ENCODE assay signal across 11 mouse cellular contexts in the genomic region with DNA sequence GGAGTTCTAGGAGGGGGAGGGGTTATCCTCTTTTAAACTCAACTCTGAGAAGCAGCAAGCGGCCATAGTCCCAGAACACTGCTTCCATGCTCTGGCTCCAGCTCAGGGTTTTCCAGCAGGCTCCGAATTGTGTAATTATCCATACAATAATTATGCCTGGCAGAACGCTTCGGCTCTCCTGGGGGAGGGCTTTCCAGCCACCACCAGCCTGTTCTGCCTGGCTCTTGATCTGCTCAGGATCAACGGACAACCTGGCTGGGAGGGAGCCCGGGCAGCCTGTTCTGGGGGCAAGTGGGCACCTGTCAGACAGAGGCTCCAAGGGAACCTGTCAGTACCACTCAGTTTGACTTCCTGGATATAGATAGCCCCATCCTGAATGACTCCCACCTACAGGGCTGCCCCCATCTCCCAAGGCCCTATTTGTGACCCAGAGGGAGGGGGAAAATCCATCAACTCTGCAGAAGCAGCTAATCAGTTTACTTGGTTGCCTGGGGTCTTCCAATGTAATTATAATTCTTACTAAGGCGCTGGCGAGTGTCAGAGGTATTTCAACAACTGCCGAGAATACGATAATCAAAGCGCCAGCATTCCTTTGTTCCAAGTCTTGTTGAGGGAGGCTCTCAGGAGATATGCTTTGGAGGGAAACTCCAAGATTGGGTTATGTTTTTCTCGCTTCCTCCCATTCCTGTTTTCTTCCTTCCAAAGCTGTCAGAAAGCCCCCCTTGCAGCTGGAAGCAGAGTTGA.
A peak's percentile ranks its signal among the peaks of the same experiment; 100 is the strongest.
DNase-seq lines count a peak whose midpoint lies in the region; ATAC-seq and TF ChIP-seq lines count a peak whose summit lies in the region.
"Had no signal": no experiment of that assay in that cellular context is flagged by ENCODE, and none has a peak within 500 bp of the region (broad histone marks: within the 10 kb centered on the region; RNA-seq: fewer than 3 reads in every experiment).

No protein-coding gene starts in this region.

- 74% methylated on average over 12 of the region's 12 CpGs for whole genome bisulfite sequencing in hindbrain, embryonic 10.5 days
- 63% methylated on average over 12 of the region's 12 CpGs for WGBS in hindbrain, embryonic 11.5 days
- 29% methylated on average over 12 of the region's 12 CpGs for WGBS in forebrain, embryonic 15.5 days
- 34% methylated on average over 12 of the region's 12 CpGs for WGBS in midbrain, embryonic 15.5 days
- WGBS in liver, postnatal 0 days (ENCODE audit: insufficient replicate concordance), result 71% methylated on average over 12 of the region's 12 CpGs

- ATAC-seq in hindbrain, embryonic 11.5 days (ENCODE audit: low FRiP score), result no peak
- peak; percentile 78 for ATAC-seq in forebrain, embryonic 15.5 days (replicated peaks)
- ATAC-seq in midbrain, embryonic 15.5 days (replicated peaks), result peak; percentile 76
- no peak for ATAC-seq in megakaryocyte, adult 5-6 weeks (ENCODE audit: poor library complexity, severe bottlenecking)
- no peak for ATAC-seq in liver, postnatal 0 days

- no peaks in the 10 kb centered on the region for H3K36me3 ChIP-seq in hindbrain, embryonic 10.5 days
- H3K36me3 ChIP-seq in hindbrain, embryonic 11.5 days (ENCODE audit: control insufficient read depth, insufficient read depth, low read length), result no peaks in the 10 kb centered on the region
- H3K36me3 ChIP-seq in forebrain, embryonic 15.5 days, result no peaks in the 10 kb centered on the region
- no peaks in the 10 kb centered on the region for H3K36me3 ChIP-seq in midbrain, embryonic 15.5 days (replicated peaks)
- no peaks in the 10 kb centered on the region for H3K36me3 ChIP-seq in liver, postnatal 0 days (replicated peaks; ENCODE audit: insufficient read depth, low read length)
- H3K36me3 ChIP-seq: limb, embryonic 15.5 days; neural tube, embryonic 12.5 days had no signal

- H3K4me2 ChIP-seq in hindbrain, embryonic 11.5 days (replicated peaks; ENCODE audit: low read depth, low read length), result no peak overlapping the region
- H3K4me2 ChIP-seq in forebrain, embryonic 15.5 days (replicated peaks), result 0 out of 2 replicates have a peak overlapping the region, but pooled peaks have one; percentile 5
- peak overlapping the region; percentile 14 for H3K4me2 ChIP-seq in midbrain, embryonic 15.5 days
- no peak overlapping the region for H3K4me2 ChIP-seq in liver, postnatal 0 days (ENCODE audit: low read depth, low read length)
- H3K4me2 ChIP-seq: limb, embryonic 15.5 days; neural tube, embryonic 12.5 days had no signal

- H3K9ac ChIP-seq in hindbrain, embryonic 11.5 days (ENCODE audit: low read depth, low read length), result no peak overlapping the region
- H3K9ac ChIP-seq in forebrain, embryonic 15.5 days (replicated peaks), result 0 out of 2 replicates have a peak overlapping the region, but pooled peaks have one; percentile 26
- H3K9ac ChIP-seq in midbrain, embryonic 15.5 days, result no peak overlapping the region
- H3K9ac ChIP-seq in liver, postnatal 0 days (replicated peaks), result no peak overlapping the region
- H3K9ac ChIP-seq: limb, embryonic 15.5 days; neural tube, embryonic 12.5 days had no signal

- 0 out of 2 replicates have a peak overlapping the region, but pooled peaks have one; percentile 45 for H3K27ac ChIP-seq in hindbrain, embryonic 10.5 days
- H3K27ac ChIP-seq in hindbrain, embryonic 11.5 days (ENCODE audit: low read depth, low read length), result no peak overlapping the region
- H3K27ac ChIP-seq in forebrain, embryonic 15.5 days (replicated peaks), result peak overlapping the region; percentile 81
- H3K27ac ChIP-seq in midbrain, embryonic 15.5 days, result peak overlapping the region; percentile 81
- H3K27ac ChIP-seq in liver, postnatal 0 days (ENCODE audit: low read depth), result no peak overlapping the region
- H3K27ac ChIP-seq: limb, embryonic 15.5 days; neural tube, embryonic 12.5 days had no signal

- no peak for DNase-seq in hindbrain, embryonic 10.5 days (ENCODE audit: low spot score)
- no peak for DNase-seq in hindbrain, embryonic 11.5 days (ENCODE audit: low spot score)
- peak; percentile 78 for DNase-seq in cerebellum, adult 11-12 months
- no peak for DNase-seq in liver, postnatal 0 days
- no peak for DNase-seq in lung, adult 18-20 months
- DNase-seq: lung, postnatal 36 days had no signal

- peaks cover 26% of the 10 kb centered on the region for H3K4me1 ChIP-seq in hindbrain, embryonic 10.5 days (replicated peaks)
- H3K4me1 ChIP-seq in hindbrain, embryonic 11.5 days (replicated peaks; ENCODE audit: control insufficient read depth, insufficient read depth, low read length), result no peaks in the 10 kb centered on the region
- peaks cover 36% of the 10 kb centered on the region for H3K4me1 ChIP-seq in forebrain, embryonic 15.5 days
- peaks cover 18% of the 10 kb centered on the region for H3K4me1 ChIP-seq in midbrain, embryonic 15.5 days
- H3K4me1 ChIP-seq in liver, postnatal 0 days (ENCODE audit: insufficient read depth), result no peaks in the 10 kb centered on the region

- no peak for TF ChIP-seq EP300 in liver, postnatal 0 days (IDR thresholded peaks at IDR 0.05; ENCODE audit: low read depth)

- H3K9me3 ChIP-seq in hindbrain, embryonic 10.5 days, result no peaks in the 10 kb centered on the region
- no peaks in the 10 kb centered on the region for H3K9me3 ChIP-seq in hindbrain, embryonic 11.5 days (ENCODE audit: control insufficient read depth, low read length)
- H3K9me3 ChIP-seq in forebrain, embryonic 15.5 days, result no peaks in the 10 kb centered on the region
- H3K9me3 ChIP-seq in midbrain, embryonic 15.5 days, result no peaks in the 10 kb centered on the region
- H3K9me3 ChIP-seq in liver, postnatal 0 days (ENCODE audit: low read length), result no peaks in the 10 kb centered on the region
- H3K9me3 ChIP-seq: limb, embryonic 15.5 days; neural tube, embryonic 12.5 days had no signal

- no peaks in the 10 kb centered on the region for H3K27me3 ChIP-seq in hindbrain, embryonic 10.5 days (ENCODE audit: insufficient read depth, poor library complexity, severe bottlenecking)
- H3K27me3 ChIP-seq in hindbrain, embryonic 11.5 days (ENCODE audit: control insufficient read depth, insufficient read depth, low read length), result no peaks in the 10 kb centered on the region
- H3K27me3 ChIP-seq in forebrain, embryonic 15.5 days, result no peaks in the 10 kb centered on the region
- H3K27me3 ChIP-seq in midbrain, embryonic 15.5 days (replicated peaks), result no peaks in the 10 kb centered on the region
- H3K27me3 ChIP-seq in liver, postnatal 0 days (ENCODE audit: insufficient read depth, low read length), result no peaks in the 10 kb centered on the region
- H3K27me3 ChIP-seq: limb, embryonic 15.5 days; neural tube, embryonic 12.5 days had no signal

- TF ChIP-seq CTCF in liver, postnatal 0 days (IDR thresholded peaks at IDR 0.05; ENCODE audit: low read depth), result no peak

- no peak overlapping the region for H3K4me3 ChIP-seq in hindbrain, embryonic 10.5 days
- H3K4me3 ChIP-seq in hindbrain, embryonic 11.5 days (ENCODE audit: low read depth, low read length), result no peak overlapping the region
- no peak overlapping the region for H3K4me3 ChIP-seq in forebrain, embryonic 15.5 days
- no peak overlapping the region for H3K4me3 ChIP-seq in midbrain, embryonic 15.5 days
- H3K4me3 ChIP-seq in liver, postnatal 0 days (ENCODE audit: low read depth, low read length), result no peak overlapping the region
- H3K4me3 ChIP-seq: limb, embryonic 15.5 days; neural tube, embryonic 12.5 days had no signal

Comparison
In these comparisons a context has a peak if more than half of its experiments do, and no peak if none do; other contexts are left out.
1. H3K27ac ChIP-seq: peak in hindbrain, embryonic 10.5 days (single experiment), forebrain, embryonic 15.5 days (single experiment) and midbrain, embryonic 15.5 days (single experiment); none in hindbrain, embryonic 11.5 days (single experiment) and liver, postnatal 0 days (single experiment).
2. ATAC-seq: peak in forebrain, embryonic 15.5 days (single experiment) and midbrain, embryonic 15.5 days (single experiment); none in hindbrain, embryonic 11.5 days (single experiment), megakaryocyte, adult 5-6 weeks (single experiment) and liver, postnatal 0 days (single experiment).
3. H3K4me2 ChIP-seq: peak in forebrain, embryonic 15.5 days (single experiment) and midbrain, embryonic 15.5 days (single experiment); none in hindbrain, embryonic 11.5 days (single experiment) and liver, postnatal 0 days (single experiment).